Comparison of ENCODE assay signal across 9 mouse cellular contexts in the genomic region with DNA sequence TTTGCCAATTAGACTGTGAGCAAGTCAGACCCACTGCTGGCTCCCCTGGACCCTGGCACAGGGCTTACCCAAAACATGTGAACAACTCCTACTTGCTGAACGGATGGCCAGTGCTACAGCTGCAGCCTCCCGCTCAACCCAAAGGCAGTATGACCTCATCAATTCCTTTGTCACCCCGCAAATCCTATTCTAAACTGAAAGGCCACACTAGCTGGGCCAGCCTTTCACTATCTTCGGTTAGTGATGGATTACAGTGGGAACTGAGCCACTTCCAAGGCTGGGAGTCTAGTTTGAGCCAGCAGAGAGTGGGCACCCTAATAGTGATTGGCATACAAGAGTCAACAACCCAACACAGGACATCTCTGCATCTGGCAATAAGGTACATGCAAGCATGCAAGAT. TPM values are rescaled to one million over a fixed set of nuclear protein-coding genes. Genes with fewer than 3 reads are reported as not detected.
DNase-seq lines count a peak whose midpoint lies in the region; ATAC-seq lines count a peak whose summit lies in the region.
"Had no signal": no experiment of that assay in that cellular context is flagged by ENCODE, and none has a peak within 500 bp of the region (broad histone marks: within the 10 kb centered on the region; RNA-seq: fewer than 3 reads in every experiment).

No protein-coding gene starts in this region.

- peak; percentile 12 for DNase-seq in left cerebral cortex, postnatal 4 days
- no peak for DNase-seq in left cerebral cortex, postnatal 36 days (ENCODE audit: low spot score in 2 of 2)
- DNase-seq in adrenal gland, postnatal 10 days: peak; percentile 31
- DNase-seq in forebrain, embryonic 10.5 days (ENCODE audit: extremely low spot score, low spot score): peak; percentile 41
- peak; percentile 10 to 34 for DNase-seq in kidney, postnatal 4 days
- DNase-seq in right cerebral cortex, postnatal 25 days: no peak
- no peak for DNase-seq in urinary bladder, adult 2 months (ENCODE audit: low spot score)

- no peak for ATAC-seq in neural tube, embryonic 12.5 days (ENCODE audit: low FRiP score, low read depth)

- intact Hi-C loops in left cerebral cortex, postnatal 4 days (cut with DNase I): loop anchor here (5.0 kb wide), 1 partner anchor 36 kb away; no protein-coding TSS in a partner anchor
- intact Hi-C loops in left cerebral cortex, postnatal 36 days (cut with DNase I): loop anchor here (5.0 kb wide), 1 partner anchor 41 kb away; a partner anchor contains a TSS

- no peaks in the 10 kb centered on the region for H3K9me3 ChIP-seq in forebrain, embryonic 10.5 days
- no peaks in the 10 kb centered on the region for H3K9me3 ChIP-seq in neural tube, embryonic 12.5 days

- H3K4me2 ChIP-seq in neural tube, embryonic 12.5 days (replicated peaks): peak overlapping the region; percentile 91

- H3K9ac ChIP-seq in neural tube, embryonic 12.5 days: peak overlapping the region; percentile 95

- no peaks in the 10 kb centered on the region for H3K27me3 ChIP-seq in forebrain, embryonic 10.5 days (ENCODE audit: poor library complexity, severe bottlenecking)
- H3K27me3 ChIP-seq in neural tube, embryonic 12.5 days (replicated peaks): no peaks in the 10 kb centered on the region

- H3K4me3 ChIP-seq in forebrain, embryonic 10.5 days: peak overlapping the region; percentile 68
- peak overlapping the region; percentile 96 for H3K4me3 ChIP-seq in neural tube, embryonic 12.5 days

- 2% methylated on average over 4 of the region's 4 CpGs for WGBS in forebrain, embryonic 10.5 days
- WGBS in neural tube, embryonic 12.5 days: 2% methylated on average over 4 of the region's 4 CpGs

- peaks cover 44% of the 10 kb centered on the region for H3K36me3 ChIP-seq in forebrain, embryonic 10.5 days (replicated peaks)
- peaks cover 21% of the 10 kb centered on the region for H3K36me3 ChIP-seq in neural tube, embryonic 12.5 days

- H3K27ac ChIP-seq in forebrain, embryonic 10.5 days: peak overlapping the region; percentile 94
- no peak overlapping the region for H3K27ac ChIP-seq in neural tube, embryonic 12.5 days

- H3K4me1 ChIP-seq in forebrain, embryonic 10.5 days: peaks cover 36% of the 10 kb centered on the region
- H3K4me1 ChIP-seq in neural tube, embryonic 12.5 days: peaks cover 31% of the 10 kb centered on the region

RNA-seq across cellular contexts. Expression of a gene that starts 0.9 kb away (rescaled TPM):
- total RNA-seq in left cerebral cortex, postnatal 4 days (2021): 10 to 100 TPM; 55.6 to 58.4 TPM
- total RNA-seq in left cerebral cortex, postnatal 36 days (2021): 10 to 100 TPM; 31.7 to 48.3 TPM
- total RNA-seq in adrenal gland, postnatal 10 days (2021): 10 to 100 TPM; 26.8 to 41.9 TPM
- polyA plus RNA-seq in forebrain, embryonic 10.5 days (2016; fragmentation: Nextera tagmentation; extraction: Ambion mirVana): 48.9 and 49.7 TPM in 2 replicates
- 36.7 and 37.4 TPM in 2 replicates for polyA plus RNA-seq in neural tube, embryonic 12.5 days (2016; fragmentation: Nextera tagmentation; extraction: Ambion mirVana)
- polyA plus RNA-seq in urinary bladder, adult 2 months (2012; rRNA removed): 24.7 and 25.8 TPM in 2 replicates

RNA-seq across cellular contexts. Expression of a gene that starts 30.0 kb away (rescaled TPM):
- total RNA-seq in left cerebral cortex, postnatal 4 days (2021): not detected
- not detected for total RNA-seq in left cerebral cortex, postnatal 36 days (2021)
- not detected for total RNA-seq in adrenal gland, postnatal 10 days (2021)
- 3.0 and 5.8 TPM in 2 replicates for polyA plus RNA-seq in forebrain, embryonic 10.5 days (2016; fragmentation: Nextera tagmentation; extraction: Ambion mirVana)
- polyA plus RNA-seq in neural tube, embryonic 12.5 days (2016; fragmentation: Nextera tagmentation; extraction: Ambion mirVana): 2.8 and 4.7 TPM in 2 replicates
- not detected in 2 replicates for polyA plus RNA-seq in urinary bladder, adult 2 months (2012; rRNA removed)
- total RNA-seq: hematopoietic stem cell, adult 5-6 weeks had no signal

RNA-seq across cellular contexts. Expression of a gene that starts 39.6 kb away (rescaled TPM):
- 100 to 1,000 TPM; 158 to 160 TPM for total RNA-seq in left cerebral cortex, postnatal 4 days (2021)
- total RNA-seq in left cerebral cortex, postnatal 36 days (2021): 10 to 100 TPM; 85.8 to 89.3 TPM
- total RNA-seq in adrenal gland, postnatal 10 days (2021): 100 to 1,000 TPM; 123 to 127 TPM
- 1,297 and 1,372 TPM in 2 replicates for polyA plus RNA-seq in forebrain, embryonic 10.5 days (2016; fragmentation: Nextera tagmentation; extraction: Ambion mirVana)
- 701 and 706 TPM in 2 replicates for polyA plus RNA-seq in neural tube, embryonic 12.5 days (2016; fragmentation: Nextera tagmentation; extraction: Ambion mirVana)
- 88.4 and 90.6 TPM in 2 replicates for polyA plus RNA-seq in urinary bladder, adult 2 months (2012; rRNA removed)

RNA-seq across cellular contexts. Expression of a gene that starts 39.7 kb away (rescaled TPM):
- 10 to 100 TPM; 59.3 to 62.3 TPM for total RNA-seq in left cerebral cortex, postnatal 4 days (2021)
- 10 to 100 TPM; 39.7 to 59.3 TPM for total RNA-seq in left cerebral cortex, postnatal 36 days (2021)
- total RNA-seq in adrenal gland, postnatal 10 days (2021): 10 to 100 TPM; 34.2 to 46.7 TPM
- polyA plus RNA-seq in forebrain, embryonic 10.5 days (2016; fragmentation: Nextera tagmentation; extraction: Ambion mirVana): 134 and 139 TPM in 2 replicates
- 95.4 and 106 TPM in 2 replicates for polyA plus RNA-seq in neural tube, embryonic 12.5 days (2016; fragmentation: Nextera tagmentation; extraction: Ambion mirVana)
- 55.6 and 56.7 TPM in 2 replicates for polyA plus RNA-seq in urinary bladder, adult 2 months (2012; rRNA removed)

RNA-seq across cellular contexts. Expression of a gene that starts 53.2 kb away (rescaled TPM):
- total RNA-seq in left cerebral cortex, postnatal 4 days (2021): 10 to 100 TPM; 53.8 to 54.4 TPM
- total RNA-seq in left cerebral cortex, postnatal 36 days (2021): 100 to 1,000 TPM; 145 to 154 TPM
- 10 to 100 TPM; 18.9 to 20.5 TPM for total RNA-seq in adrenal gland, postnatal 10 days (2021)
- polyA plus RNA-seq in forebrain, embryonic 10.5 days (2016; fragmentation: Nextera tagmentation; extraction: Ambion mirVana): 9.7 and 10.5 TPM in 2 replicates
- polyA plus RNA-seq in neural tube, embryonic 12.5 days (2016; fragmentation: Nextera tagmentation; extraction: Ambion mirVana): 16.7 and 17.7 TPM in 2 replicates
- 27.3 and 35.1 TPM in 2 replicates for polyA plus RNA-seq in urinary bladder, adult 2 months (2012; rRNA removed)

Comparison
In these comparisons a context has a peak if more than half of its experiments do, and no peak if none do; other contexts are left out.
1. DNase-seq: peak in left cerebral cortex, postnatal 4 days (single experiment), adrenal gland, postnatal 10 days (single experiment), forebrain, embryonic 10.5 days (single experiment) and kidney, postnatal 4 days (2 of 2); none in left cerebral cortex, postnatal 36 days (0 of 2), right cerebral cortex, postnatal 25 days (single experiment) and urinary bladder, adult 2 months (single experiment).